Mouse (Mus musculus) ES-Bruce4 (cell line): ENCODE data around the gene Tgfbr3. TPM values are rescaled to one million over a fixed set of nuclear protein-coding genes. Genes with fewer than 3 reads are reported as not detected.

Experiments used
- H3K27ac ChIP-seq: 2 replicates; pipeline ENCODE4 v1.5.1; 2012; ENCODE audit warnings: low read length, inconsistent platforms; ENCODE audit not compliant: insufficient read depth
- H3K27me3 ChIP-seq: 2 replicates; pipeline ENCODE4 v1.6.1; 2012; ENCODE audit warnings: mild to moderate bottlenecking, low read length, inconsistent platforms; ENCODE audit not compliant: control insufficient read depth, poor library complexity, insufficient read depth, severe bottlenecking
- H3K36me3 ChIP-seq: 2 replicates; pipeline ENCODE4 v1.6.1; 2012; ENCODE audit warnings: inconsistent platforms, mild to moderate bottlenecking, low read length, moderate library complexity; ENCODE audit not compliant: control insufficient read depth, poor library complexity, insufficient read depth, severe bottlenecking
- H3K4me1 ChIP-seq: one replicate; pipeline ENCODE4 v1.8.1; 2011; ENCODE audit warnings: low read length; ENCODE audit not compliant: control insufficient read depth, insufficient read depth
- H3K4me3 ChIP-seq: 2 replicates; pipeline ENCODE4 v1.5.1; 2011; ENCODE audit warnings: low read depth, mild to moderate bottlenecking, low read length
- H3K9ac ChIP-seq: 2 replicates; pipeline ENCODE4 v1.6.1; 2012; ENCODE audit warnings: low read depth, mild to moderate bottlenecking, inconsistent platforms; ENCODE audit not compliant: poor library complexity, severe bottlenecking
- H3K9me3 ChIP-seq: replicated peaks from 2 replicates; pipeline ENCODE4 v1.6.1; 2012; ENCODE audit warnings: mild to moderate bottlenecking, low read length, inconsistent platforms; ENCODE audit not compliant: control insufficient read depth, poor library complexity, insufficient read depth, severe bottlenecking
- CTCF ChIP-seq: IDR thresholded peaks from one replicate; pipeline ENCODE4 v1.8.1; 2011; ENCODE audit warnings: low read depth, low read length
- EP300 ChIP-seq: IDR thresholded peaks from 2 replicates; pipeline ENCODE4 v1.6.1; 2011; ENCODE audit warnings: low read depth, low read length; ENCODE audit not compliant: insufficient read depth
- POLR2A ChIP-seq: IDR thresholded peaks from one replicate; pipeline ENCODE4 v1.8.1; 2011; ENCODE audit warnings: low read length; ENCODE audit not compliant: insufficient read depth
- polyA plus RNA-seq: library from polyadenylated mRNA; stranded (reverse); fragments of >200 nt; gene quantifications from 2 replicates; pipeline ENCODE4 v1.2.4, GENCODE M21; 2011; ENCODE audit warnings: low read depth; ENCODE audit not compliant: missing spikeins, insufficient read depth, insufficient read length

Gene Tgfbr3
- polyA plus RNA-seq, 1 experiment, result 8.8 TPM

GRCm38 (mm10) chr5:107145125-107145524 is 144.3 kb downstream of the Tgfbr3 start:
- no peaks in the 10 kb centered on the region for H3K36me3 ChIP-seq
- H3K27me3 ChIP-seq, result no peaks in the 10 kb centered on the region
- H3K4me1 ChIP-seq, result peaks cover 2% of the 10 kb centered on the region
- no peak overlapping the region for H3K9ac ChIP-seq
- H3K9me3 ChIP-seq, result no peaks in the 10 kb centered on the region
- H3K4me3 ChIP-seq, result no peak overlapping the region
- TF ChIP-seq CTCF, result no peak
- no peak for TF ChIP-seq POLR2A
- no peak for TF ChIP-seq EP300
- H3K27ac ChIP-seq, result no peak overlapping the region

GRCm38 (mm10) chr5:107144263-107144843 is 145.1 kb downstream of the Tgfbr3 start:
- no peak overlapping the region for H3K27ac ChIP-seq
- TF ChIP-seq POLR2A, result no peak
- TF ChIP-seq EP300, result no peak
- TF ChIP-seq CTCF, result no peak

GRCm38 (mm10) chr5:107143406-107143805 is 146.0 kb downstream of the Tgfbr3 start:
- no peaks in the 10 kb centered on the region for H3K27me3 ChIP-seq
- H3K4me1 ChIP-seq, result peaks cover 1% of the 10 kb centered on the region
- TF ChIP-seq CTCF (no peak), POLR2A (no peak), EP300 (no peak)
- H3K36me3 ChIP-seq, result no peaks in the 10 kb centered on the region
- H3K9ac ChIP-seq, result no peak overlapping the region
- H3K4me3 ChIP-seq, result no peak overlapping the region
- no peaks in the 10 kb centered on the region for H3K9me3 ChIP-seq
- no peak overlapping the region for H3K27ac ChIP-seq

More at GRCm38 (mm10) chr5:107144263-107144843, 145.1 kb downstream of the Tgfbr3 start:
- Histone ChIP-seq H3K27me3 (no peaks in the 10 kb centered on the region), H3K9ac (no peak overlapping the region), H3K9me3 (no peaks in the 10 kb centered on the region), H3K36me3 (no peaks in the 10 kb centered on the region), H3K4me1 (peaks cover 2% of the 10 kb centered on the region), H3K4me3 (no peak overlapping the region)

- Histone ChIP-seq H3K4me3 (no peak overlapping the region), H3K36me3 (no peaks in the 10 kb centered on the region), H3K4me1 (no peaks in the 10 kb centered on the region), H3K27ac (no peak overlapping the region), H3K9ac (no peak overlapping the region), H3K27me3 (no peaks in the 10 kb centered on the region), H3K9me3 (no peaks in the 10 kb centered on the region)
- no peak for TF ChIP-seq EP300
- no peak for TF ChIP-seq CTCF
- TF ChIP-seq POLR2A, result no peak
These were observed 146.6 kb downstream of the Tgfbr3 start for GRCm38 (mm10) chr5:107142791-107143190.

- TF ChIP-seq EP300 (no peak), CTCF (no peak), POLR2A (no peak)
- no peak overlapping the region for H3K27ac ChIP-seq
These were observed 148.1 kb downstream of the Tgfbr3 start for GRCm38 (mm10) chr5:107141375-107141774.

GRCm38 (mm10) chr5:107139800-107140651 is 149.4 kb downstream of the Tgfbr3 start:
- Histone ChIP-seq H3K9ac (no peak overlapping the region), H3K4me1 (no peaks in the 10 kb centered on the region), H3K36me3 (no peaks in the 10 kb centered on the region), H3K9me3 (no peaks in the 10 kb centered on the region), H3K4me3 (no peak overlapping the region), H3K27ac (no peak overlapping the region), H3K27me3 (no peaks in the 10 kb centered on the region)
- TF ChIP-seq POLR2A (no peak), CTCF (no peak), EP300 (no peak)

More at GRCm38 (mm10) chr5:107141375-107141774, 148.1 kb downstream of the Tgfbr3 start:
- no peaks in the 10 kb centered on the region for H3K9me3 ChIP-seq
- no peak overlapping the region for H3K4me3 ChIP-seq
- H3K4me1 ChIP-seq, result no peaks in the 10 kb centered on the region
- no peaks in the 10 kb centered on the region for H3K36me3 ChIP-seq
- no peak overlapping the region for H3K9ac ChIP-seq
- H3K27me3 ChIP-seq, result no peaks in the 10 kb centered on the region
